Mouse (Mus musculus) frontal cortex, postnatal 25 days (tissue): ENCODE data around the gene Acpp.
"Not testable (repeated sequence)": the region's sequence is repeated elsewhere in the genome, so short reads cannot be mapped to it uniquely, and the experiment has no call there.

ENCODE experiments used
- DNase-seq, 2 experiments: peaks; one replicate each; pipeline ENCODE4 v3.0.0; 2022; ENCODE audit warnings: low spot score in 2 of 2

Acpp gene

DNA sequence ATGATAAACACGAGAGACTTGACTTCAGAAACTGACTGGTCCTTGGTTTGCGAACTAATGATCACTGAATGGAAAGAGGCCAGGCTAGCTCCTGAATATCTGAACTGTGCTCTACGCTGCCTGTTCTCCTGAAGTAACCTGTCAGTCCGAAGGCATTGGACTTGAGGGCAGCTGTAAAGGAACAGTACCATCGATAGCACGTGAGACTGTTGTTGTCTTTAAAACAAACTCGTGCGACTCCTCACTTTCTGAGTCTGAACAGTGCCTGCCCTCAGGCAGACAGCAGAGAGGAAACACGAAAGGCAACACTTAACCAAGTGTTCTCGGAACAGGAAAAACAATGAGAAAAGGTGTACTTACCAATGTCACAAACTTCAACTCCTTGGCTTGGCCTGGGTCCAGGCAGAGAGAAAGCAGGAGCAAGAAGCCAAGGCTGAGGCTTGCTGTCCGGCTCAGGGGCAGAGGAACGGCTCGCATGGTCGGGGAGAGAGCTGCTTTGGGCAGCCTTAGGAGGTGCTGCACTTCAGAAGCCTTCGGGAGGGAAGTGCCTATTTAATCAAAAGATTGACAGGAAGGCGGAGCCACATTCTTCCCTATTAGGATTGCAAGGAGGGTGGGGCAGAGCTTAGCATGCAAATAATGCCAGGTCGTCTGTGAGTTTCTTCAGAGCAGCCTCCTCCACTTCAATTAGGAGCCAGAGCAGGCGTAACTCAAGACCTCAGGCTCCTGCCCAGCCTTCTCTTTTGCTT, at the start of gene Acpp:
Acpp (minus strand) TSS at position 566 of the 749 bp plus-strand sequence.
- DNase-seq: no peak

DNA sequence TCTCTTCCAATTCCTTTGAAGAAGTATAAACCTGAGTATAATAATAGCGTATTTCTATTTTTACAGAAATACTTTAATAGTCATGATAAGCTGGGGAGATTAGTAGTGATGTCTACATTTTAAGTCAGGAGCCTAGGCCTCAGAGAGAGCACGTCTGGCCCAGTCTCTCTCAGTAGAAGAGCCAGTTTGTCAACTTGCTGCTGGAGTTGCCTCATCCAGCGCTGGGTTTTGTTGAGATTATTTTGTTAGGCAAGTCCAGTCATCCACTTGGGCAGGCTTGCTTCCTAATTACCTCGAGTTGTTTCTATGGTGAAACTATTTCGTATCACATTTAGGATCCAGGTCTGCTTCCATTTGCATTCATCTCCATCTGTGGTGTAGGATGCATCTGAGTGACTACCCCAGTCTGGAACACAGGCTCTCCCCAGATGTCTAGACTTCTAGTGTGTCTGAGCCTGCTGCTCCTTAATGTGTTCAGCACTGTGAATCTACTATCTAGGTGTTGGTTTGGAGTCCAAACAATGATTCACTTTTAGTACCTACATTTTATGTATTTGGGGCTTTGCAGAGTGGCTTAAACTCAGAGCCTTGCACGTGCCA, 45.1 kb upstream of the Acpp start:
- no peak for DNase-seq

DNA sequence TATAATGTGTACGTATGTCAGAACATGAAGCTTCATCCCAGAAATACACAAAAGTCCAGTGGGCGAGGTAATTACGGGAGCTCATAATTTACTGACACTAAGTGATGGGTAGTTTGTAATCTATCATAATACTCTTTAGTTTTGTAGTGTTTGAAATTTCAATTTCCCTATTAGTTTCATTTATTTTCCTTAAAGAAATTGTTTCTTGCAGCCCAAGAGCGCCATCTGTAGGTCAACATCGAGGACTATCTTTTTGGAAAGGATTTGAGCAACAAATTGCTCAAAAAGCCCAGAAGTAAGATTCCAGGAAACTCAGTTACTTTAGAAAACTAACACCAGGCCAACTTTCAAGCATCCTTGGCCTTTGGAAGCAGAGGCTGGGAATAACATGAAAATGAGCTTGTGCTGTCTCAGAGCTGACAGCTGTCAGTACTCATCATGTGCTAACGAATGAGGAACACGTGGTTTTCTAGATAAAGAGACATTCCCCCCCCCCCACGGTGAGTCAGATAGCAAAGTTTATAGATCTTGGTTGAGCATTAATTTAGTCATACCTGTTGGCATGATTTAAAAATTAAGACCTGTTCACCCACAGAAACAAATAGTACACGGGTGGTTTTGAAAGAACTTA, 42.1 kb upstream of the Acpp start:
- peak in 1 of 2 experiments; percentile 12 for DNase-seq

DNA sequence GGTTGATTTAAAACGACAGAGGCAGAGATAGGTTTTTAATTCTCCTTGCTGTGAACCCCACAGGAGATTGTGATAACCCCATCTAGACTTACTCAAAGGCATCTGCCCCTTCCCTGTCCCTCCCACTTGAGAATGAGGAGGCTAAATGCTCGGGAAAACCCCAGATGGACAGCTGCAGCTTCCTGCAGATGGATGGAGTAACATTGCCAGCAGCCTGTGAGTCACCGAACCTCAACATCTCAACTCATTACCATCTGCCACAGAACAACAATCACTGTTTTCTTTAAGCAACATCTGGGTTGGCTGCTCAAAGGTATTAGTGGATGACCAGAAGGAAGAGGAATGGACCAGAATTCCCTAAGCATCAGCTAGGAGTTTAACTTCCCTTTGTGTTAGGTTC, 38.0 kb upstream of the Acpp start:
- no peak for DNase-seq

DNA sequence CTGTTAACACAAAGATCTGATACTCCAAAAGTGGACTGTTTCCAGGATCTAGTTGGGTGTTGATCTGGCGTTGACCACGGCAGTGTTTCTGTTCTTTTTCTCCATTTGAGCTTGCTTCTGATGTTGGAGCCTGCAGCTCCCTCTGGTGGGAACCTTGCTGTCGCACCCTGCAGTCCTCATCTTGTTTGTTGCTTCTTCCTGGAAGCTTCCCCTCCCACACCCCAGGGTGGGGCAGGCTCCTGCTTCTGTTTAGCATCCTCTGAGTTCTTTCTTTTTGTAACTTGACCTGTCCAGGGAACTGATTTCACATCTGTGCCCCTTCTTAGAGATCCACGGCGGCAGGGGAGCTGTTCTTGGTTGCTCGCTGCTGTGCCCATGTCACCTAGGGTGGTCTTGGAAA, 35.7 kb upstream of the Acpp start:
- DNase-seq: peak; percentile 42 to 49

DNA sequence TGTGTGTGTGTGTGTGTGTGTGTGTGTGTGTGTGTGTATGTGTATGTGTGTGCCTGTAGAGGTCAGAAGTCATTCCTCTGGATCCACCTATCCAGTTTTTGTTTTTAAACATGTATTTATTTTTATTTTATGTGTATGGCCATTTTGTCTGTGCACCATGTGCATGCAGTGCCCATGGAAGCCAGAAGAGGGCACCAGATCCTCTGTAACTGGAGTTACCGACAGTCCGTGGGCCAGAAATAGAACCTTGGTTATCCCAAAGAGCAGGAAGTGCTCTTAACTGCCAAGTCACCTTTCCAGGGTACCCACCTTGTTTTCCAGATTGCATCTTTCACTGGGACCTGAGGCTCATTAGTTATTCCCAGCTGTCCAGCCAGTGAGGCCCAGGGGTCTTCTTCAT, 29.4 kb upstream of the Acpp start:
- DNase-seq: no peak

DNA sequence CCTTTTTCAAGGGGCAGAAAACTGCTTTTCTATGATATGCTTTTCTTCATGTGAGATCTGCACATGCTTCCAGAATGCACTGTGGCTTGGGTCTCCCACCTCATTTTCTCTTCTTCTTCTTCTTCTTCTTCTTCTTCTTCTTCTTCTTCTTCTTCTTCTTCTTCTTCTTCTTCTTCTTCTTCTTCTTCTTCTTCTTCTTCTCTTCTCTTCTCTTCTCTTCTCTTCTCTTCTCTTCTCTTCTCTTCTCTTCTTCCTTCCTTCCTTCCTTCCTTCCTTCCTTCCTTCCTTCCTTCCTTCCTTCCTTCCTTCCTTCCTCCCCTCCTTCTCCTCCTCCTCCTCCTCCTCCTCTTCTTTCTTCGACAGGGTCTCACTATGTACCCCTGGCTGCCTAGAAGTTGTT, 24.4 kb upstream of the Acpp start:
- DNase-seq: not testable (repeated sequence)

DNA sequence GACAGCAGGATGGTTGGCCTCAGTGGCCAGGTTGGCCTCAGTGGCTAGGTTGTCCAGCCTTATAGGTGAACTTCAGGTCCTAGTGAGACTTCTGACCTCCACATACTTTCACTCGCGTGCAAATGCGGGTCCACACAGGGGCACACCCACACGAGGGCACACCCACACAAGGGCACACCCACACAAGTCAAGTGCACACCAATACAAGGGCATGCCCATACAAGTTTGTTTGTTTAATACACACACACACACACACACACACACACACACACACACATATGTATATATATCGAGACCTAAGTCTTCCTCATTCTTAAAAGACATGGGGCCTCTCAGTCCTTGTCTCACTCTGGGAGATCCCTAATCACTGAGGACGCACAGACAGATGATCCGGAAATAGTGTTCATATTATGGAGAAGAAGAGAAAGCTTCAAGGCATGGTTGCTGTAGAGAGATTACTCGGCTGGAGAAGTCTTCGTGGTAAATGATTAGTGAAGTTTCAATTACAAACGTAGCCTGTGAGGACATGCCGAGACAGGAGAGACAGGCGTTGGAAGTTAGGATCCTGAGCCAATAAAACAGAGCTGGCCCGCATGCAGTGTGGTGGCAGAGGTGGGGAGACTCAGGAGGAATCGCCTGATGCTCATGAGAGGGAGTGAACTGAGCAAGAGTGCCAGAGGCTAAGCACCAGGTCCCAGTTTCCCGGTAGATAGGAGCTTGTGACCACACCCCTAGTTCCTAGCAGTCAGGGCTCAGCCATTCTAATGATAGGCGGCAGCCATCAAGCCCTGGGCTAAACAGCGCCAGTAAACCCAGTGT, 23.7 kb upstream of the Acpp start:
- DNase-seq: no peak

DNA sequence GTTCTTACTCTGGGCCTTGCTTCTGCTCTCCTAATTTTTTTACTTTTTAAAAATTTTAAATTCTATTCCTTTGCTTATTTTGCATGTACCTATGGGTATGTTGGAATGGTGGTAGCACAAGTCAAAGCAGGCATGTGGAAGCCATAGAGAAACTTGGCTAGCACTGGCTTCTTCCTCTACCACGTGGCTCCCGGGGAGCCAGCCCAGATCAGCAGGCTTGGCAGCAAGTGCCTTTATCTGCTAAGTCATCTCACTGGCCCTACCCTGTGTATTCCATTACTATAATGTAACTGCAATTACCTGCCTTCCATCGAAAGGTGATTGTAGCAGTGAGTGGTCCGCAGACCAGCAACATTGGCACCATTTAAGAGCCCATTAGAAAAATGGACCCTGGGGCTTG, 22.8 kb upstream of the Acpp start:
- DNase-seq: no peak

DNA sequence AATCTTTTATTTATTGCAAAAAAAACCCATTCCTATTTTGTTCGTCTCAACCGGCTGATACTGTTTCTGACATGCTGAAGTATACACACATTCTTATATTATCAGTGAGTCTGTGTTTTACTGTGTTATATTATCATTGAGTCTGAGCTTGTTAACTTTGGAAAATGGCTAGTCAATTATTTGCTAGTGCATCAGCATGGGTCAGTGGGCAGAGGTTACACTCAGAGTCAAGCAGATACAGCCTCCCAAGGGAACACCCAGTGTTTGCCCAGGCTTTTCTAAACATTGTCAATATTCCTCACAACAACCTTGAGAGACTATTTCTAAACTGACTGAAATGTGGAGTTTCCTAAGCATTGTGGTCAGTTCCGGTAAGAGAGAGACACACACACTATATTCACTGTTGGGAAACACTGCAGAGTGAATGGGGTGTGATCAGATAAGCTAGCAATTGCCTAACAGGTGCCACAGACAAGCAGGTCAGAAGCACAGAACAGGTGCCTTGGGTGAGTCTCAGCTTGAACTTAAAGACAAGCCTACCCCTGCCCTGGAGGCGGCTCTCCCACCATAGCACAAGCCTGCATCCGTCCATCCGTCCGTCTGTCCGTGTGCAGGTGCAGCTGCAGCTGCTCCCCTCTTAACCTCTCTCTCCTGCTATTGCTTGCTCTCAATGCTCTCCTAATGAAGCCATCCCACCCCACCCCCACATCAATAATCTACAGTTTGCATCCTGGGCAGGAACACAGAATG, 18.1 kb upstream of the Acpp start:
- no peak for DNase-seq

DNA sequence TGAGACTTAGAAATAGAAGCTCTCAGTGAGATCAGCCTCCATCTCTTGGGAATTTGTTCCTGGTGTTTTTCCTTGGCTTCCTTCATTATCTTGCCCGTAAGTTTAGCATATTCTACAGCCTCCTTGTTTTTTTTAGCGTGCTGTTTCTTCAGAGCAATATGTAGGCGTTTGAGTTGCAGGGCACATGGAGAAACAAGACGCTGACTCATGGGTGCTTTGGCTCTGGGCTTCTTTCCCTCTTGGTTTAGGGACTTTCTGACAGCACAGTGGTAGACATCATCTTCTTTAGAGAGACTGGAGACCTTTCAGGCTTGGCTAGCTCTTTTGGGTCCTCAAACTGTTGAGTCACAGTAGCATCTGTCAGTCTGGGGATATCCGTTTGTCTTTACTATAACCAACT, 6.6 kb upstream of the Acpp start:
- DNase-seq: no peak

DNA sequence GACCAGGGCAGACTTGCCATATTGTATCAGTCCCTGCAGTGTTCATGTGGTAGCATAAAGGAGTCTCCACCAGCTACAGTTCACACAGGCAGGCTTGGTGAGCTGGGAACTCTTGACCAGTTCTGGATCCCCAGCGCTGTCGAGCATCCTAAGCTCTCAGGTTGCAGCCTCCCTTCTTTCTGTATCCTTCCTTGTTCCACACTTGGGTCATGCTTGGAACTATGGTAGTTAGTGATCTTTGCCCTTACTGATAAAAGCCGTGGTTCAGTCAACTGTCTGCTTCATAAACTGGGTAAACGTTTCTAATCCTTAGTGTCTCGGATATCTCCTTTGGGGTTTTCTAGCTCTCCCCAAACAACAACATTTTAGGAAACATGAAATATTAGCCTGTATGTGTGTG, 1.9 kb upstream of the Acpp start:
- no peak for DNase-seq

DNA sequence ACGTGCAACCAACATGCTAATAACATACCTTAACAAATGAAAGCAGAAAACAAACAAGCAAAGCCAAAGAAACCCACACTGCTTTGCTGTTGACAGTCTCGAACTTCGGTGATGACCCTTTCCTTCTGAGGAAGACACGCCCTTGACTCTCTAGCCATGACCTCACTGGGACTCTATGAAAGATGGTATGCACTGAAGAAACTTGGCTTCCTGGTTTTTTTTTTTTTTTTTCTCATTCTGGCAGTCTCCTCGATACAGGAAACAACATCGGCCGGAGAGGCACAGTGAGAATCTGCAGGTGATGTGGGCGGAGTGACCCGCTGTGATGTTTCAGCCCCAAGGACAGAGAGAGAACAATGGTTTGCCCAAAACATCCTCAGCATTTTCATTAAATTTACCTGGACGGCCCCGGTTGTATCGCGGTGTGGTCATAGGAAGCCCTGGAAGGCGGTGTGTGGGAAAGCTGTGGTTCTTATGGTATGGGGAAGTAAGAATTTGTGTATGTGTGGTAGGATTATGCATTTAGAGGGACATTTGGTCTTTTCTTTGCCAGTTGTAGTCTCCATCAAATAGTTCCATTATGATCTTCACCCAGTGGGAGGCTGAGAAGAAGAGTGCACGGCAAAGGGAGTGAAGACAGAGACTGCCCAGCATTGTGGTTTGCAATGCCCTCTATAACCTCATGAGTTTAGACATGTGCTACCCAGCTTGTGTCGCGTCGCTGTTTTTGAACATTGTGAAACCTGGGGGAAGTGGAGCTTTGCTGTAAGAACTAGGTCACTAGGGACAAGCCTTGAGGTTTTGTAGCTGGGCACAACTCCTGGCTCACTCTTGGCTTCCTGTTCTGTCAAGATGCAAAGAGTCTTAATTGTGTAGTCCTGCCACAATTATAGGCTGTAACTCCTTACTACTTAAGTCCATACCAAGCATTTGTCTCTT, 1.2 kb upstream of the Acpp start:
- no peak for DNase-seq

DNA sequence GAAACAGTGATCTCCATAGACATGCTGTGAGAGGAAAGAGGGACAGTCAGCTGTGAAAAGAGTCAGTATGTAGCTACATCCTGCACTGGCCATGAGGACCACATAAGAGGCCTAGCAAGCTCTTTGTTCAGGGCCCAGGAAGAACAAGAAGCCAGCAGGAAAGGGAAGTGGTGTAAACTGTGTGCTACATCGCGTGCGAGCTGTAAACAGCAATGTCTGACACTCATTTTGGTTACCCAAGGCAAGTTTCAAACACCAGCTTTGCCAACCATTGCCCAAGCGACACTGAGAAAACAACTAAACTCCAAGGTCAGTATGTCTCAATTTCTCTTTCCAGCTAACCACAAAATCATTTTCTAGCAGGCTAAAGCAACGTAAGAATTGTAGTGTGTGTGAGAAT, 6.2 kb downstream of the Acpp start:
- DNase-seq: no peak

DNA sequence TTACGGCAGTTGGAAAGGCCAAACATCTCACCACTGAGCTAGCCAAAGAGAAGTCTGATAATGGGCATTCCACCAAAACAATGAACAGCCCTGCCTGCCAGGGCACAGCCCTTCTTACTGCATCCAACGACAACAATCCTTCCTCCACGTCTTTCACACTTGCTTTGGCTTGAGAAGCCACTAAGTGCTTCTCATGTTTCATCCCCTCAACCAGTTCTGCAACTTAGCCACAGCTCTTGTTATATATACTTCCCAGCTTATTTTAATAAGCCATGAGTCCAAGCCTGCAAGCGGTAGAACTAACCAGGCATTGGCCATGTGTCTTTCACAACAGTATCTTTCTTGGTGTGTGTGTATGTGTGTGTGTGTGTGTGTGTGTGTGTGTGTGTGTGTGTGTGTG, 8.9 kb downstream of the Acpp start:
- DNase-seq: no peak

DNA sequence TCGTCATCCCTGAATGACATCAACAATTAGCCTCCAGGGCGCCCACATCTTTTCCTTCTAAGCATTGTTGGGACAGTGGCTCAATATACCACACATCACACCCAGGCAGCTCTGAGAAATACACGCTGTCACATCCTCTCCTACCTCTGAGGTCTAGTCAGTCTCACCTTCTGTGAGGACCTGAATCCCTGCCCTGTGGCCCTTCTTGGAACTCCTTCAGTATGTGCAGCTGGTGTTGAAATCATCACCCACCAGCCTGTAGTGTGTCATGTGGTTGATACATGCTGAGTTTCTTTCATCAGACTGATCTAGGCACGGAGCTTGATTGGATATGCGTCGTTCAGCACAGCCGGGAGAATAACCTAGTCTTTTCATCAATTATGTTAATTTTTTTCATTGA, 16.0 kb downstream of the Acpp start:
- DNase-seq: no peak

DNA sequence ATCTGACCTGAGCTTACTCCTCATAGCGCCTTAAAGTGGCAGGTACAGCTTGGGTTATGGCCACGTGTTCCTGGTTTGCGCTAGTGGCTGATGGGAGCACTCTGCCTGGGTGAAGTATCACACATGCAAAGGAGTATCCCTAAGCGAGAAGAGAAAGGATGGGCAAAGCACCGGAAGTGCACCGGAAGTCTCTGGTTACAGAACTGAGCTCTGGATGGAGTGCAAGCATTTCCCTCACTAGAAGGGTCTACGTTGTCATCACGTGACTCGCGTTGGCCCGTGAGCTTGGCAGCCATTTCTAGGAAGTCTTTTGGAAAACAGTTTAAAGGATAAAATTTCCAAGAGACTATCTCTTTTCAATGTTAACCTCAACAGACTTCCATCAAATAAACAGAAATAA, 21.2 kb downstream of the Acpp start:
- no peak for DNase-seq

DNA sequence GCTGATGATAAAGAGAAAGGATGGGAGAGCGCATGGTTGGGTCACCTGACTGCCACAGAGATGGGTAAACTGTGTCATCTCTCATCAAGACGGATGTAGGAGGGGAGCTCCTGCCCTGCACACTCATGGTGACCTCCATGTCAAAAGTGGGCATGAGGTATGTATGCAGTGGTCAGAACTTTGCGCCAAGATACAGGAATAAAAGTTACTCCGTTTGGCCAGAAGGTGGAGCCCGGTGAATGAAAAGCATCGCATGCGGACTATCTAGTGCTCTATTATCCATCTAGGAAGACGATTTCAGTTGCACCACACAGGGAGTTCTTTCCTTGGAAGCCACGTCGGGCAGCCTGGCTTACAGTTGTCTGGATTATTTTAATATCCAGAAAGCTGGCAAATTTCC, 22.0 kb downstream of the Acpp start:
- DNase-seq: peak; percentile 17 to 29

DNA sequence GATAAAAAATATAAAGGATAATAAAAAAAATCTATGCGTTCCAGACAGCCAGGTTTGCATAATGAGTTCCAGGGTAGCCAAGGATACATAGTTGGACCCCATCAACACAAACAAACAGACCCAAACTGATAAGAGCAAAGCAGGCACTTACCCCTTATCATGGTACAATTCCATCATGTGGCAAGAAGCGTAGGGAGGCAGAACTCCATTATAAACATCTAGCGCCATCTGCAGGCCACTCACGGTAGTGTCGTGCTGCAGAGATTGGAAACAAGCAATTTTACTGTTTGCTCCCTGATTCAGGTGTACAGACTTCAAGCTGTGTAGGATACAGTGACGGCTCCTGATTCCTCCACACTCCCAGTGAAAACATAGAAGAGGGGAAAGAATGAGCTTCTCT, 30.8 kb downstream of the Acpp start:
- DNase-seq: peak; percentile 67 to 82

DNA sequence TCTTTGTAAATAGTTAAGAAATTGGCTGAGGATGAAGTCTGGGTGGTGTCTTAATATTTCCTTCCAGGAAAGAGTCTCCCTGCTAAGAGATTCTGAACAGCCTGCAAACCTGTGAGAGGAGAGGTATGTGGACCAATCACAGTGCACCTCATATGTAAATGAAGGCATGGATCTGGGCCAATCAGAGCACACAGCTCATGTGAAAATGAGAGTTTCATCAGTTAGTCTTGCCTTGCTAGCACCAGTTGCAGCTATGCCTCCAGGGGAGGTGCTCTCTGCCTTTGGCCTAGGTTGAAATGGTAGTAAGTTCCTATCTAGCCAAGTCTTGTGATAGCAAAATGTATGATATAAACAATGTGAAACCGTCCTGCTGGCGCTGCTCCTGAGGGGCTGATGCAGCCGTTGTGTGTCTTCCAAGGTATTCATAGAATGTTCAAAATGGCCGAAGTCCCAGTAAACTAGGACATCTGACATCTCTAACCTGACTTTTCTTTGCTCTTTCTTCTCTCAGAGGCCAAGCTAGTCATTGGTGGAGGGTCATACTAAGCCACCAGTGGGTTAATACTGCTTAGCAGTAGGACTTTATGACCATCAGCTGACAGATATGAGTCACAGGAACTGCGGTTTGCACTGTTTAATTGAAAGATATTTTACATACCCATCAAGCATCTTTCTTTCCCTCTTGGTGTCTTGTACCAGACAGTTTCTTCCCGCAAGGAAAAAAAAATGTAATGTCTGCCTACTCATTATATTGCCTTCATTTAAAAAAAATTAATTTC, 32.0 kb downstream of the Acpp start:
- DNase-seq: no peak
